Mouse (Mus musculus) cortical plate, adult 2 months (tissue): ENCODE results near the gene Efhd1.

Source experiments
- CTCF ChIP-seq: fragments of 200-500 bp; IDR thresholded peaks from 2 replicates; pipeline ENCODE4 v1.5.1; 2011; ENCODE audit warnings: mild to moderate bottlenecking, control low read depth, low read length; ENCODE audit not compliant: insufficient read depth; ENCODE audit errors: extremely low read depth
- POLR2A ChIP-seq: fragments of 200-500 bp; IDR thresholded peaks from 2 replicates; pipeline ENCODE4 v1.6.1; 2011; ENCODE audit warnings: mild to moderate bottlenecking, low read length, control low read depth; ENCODE audit not compliant: insufficient read depth; ENCODE audit errors: extremely low read depth

DNA sequence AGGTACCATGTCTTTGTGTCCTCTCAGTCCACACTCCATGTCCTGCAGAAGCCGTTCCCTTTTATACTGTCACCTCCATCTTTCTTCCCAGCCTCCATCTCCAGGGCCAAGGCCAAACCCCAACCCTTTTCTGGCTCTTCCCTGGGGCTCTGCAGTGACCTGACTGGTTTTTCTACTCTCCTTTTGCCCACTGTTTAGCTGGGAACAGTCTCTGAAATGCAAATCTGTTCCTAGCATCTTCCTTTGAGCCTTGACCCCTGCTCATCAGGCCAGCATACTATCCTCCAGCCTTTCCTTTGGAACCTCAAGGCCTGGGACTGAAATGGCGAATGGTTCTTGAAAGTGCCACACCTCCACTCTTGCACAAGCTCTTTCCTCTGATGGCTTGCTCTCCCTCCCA, 49.0 kb downstream of the Efhd1 start:
- no peak for TF ChIP-seq CTCF
- no peak for TF ChIP-seq POLR2A
